In genomic region chr16:49854931-49855835, GRCm38 (mm10) we compare ENCODE assay signal across 8 mouse cellular contexts. TPM values are rescaled to one million over a fixed set of nuclear protein-coding genes. Genes with fewer than 3 reads are reported as not detected.
A peak's percentile ranks its signal among the peaks of the same experiment; 100 is the strongest.
DNase-seq lines count a peak whose midpoint lies in the region; ATAC-seq lines count a peak whose summit lies in the region.

No protein-coding gene starts in this region.

- H3K27me3 ChIP-seq in hindbrain, embryonic 12.5 days: no peaks in the 10 kb centered on the region

- H3K9ac ChIP-seq in hindbrain, embryonic 12.5 days: peak overlapping the region; percentile 92

- 1% methylated on average over 73 of the region's 74 CpGs for WGBS in hindbrain, embryonic 12.5 days

- H3K4me1 ChIP-seq in hindbrain, embryonic 12.5 days: peaks cover 15% of the 10 kb centered on the region

- peak overlapping the region; percentile 90 for H3K4me3 ChIP-seq in hindbrain, embryonic 12.5 days

- no peaks in the 10 kb centered on the region for H3K9me3 ChIP-seq in hindbrain, embryonic 12.5 days (replicated peaks)

- no peaks in the 10 kb centered on the region for H3K36me3 ChIP-seq in hindbrain, embryonic 12.5 days

- peak overlapping the region; percentile 98 for H3K27ac ChIP-seq in hindbrain, embryonic 12.5 days

- peak; percentile 97 for ATAC-seq in hindbrain, embryonic 12.5 days (ENCODE audit: low FRiP score)

- DNase-seq in MN1 (ENCODE audit: low spot score): peak; percentile 87
- peak; percentile 96 to 97 for DNase-seq in cerebellum, postnatal 10 days
- DNase-seq in frontal cortex, postnatal 10 days (ENCODE audit: low spot score in 2 of 2): peak; percentile 83 to 90
- peak; percentile 90 to 93 for DNase-seq in layer of hippocampus, postnatal 14 days (ENCODE audit: low spot score in 2 of 2)
- peak; percentile 94 for DNase-seq in lung, postnatal 14 days
- DNase-seq in retina, adult 2 months (ENCODE audit: low read depth, low spot score): peak; percentile 76
- DNase-seq in thymus, postnatal 36 days: peak; percentile 90 to 94

- peak overlapping the region; percentile 68 for H3K4me2 ChIP-seq in hindbrain, embryonic 12.5 days (replicated peaks)

RNA-seq across cellular contexts. Expression of gene Cd47, which starts 54.9 kb away (rescaled TPM):
- 92.0 and 95.1 TPM in 2 replicates for polyA plus RNA-seq in hindbrain, embryonic 12.5 days (2016; fragmentation: Nextera tagmentation; extraction: Ambion mirVana)
- total RNA-seq in layer of hippocampus, postnatal 14 days (2021): 100 to 1,000 TPM; 230 to 245 TPM

Comparison
In these comparisons a context has a peak if more than half of its experiments do, and no peak if none do; other contexts are left out.
1. Peak in every context shown above with its lines: DNase-seq, ATAC-seq, H3K4me3 ChIP-seq and H3K27ac ChIP-seq.